Mouse (Mus musculus) olfactory bulb, adult 2 months (tissue): Measurements from ENCODE around the gene Polr1b.

Experiments
- CTCF ChIP-seq: fragments of 200-500 bp; IDR thresholded peaks from 2 replicates; pipeline ENCODE4 v1.5.1; 2012; ENCODE audit warnings: low read depth, mild to moderate bottlenecking, low read length, moderate library complexity; ENCODE audit not compliant: insufficient read depth
- POLR2A ChIP-seq: fragments of 200-500 bp; IDR thresholded peaks from 2 replicates; pipeline ENCODE4 v1.6.1; 2012; ENCODE audit warnings: mild to moderate bottlenecking, low read depth, low read length, moderate library complexity; ENCODE audit not compliant: insufficient read depth

DNA sequence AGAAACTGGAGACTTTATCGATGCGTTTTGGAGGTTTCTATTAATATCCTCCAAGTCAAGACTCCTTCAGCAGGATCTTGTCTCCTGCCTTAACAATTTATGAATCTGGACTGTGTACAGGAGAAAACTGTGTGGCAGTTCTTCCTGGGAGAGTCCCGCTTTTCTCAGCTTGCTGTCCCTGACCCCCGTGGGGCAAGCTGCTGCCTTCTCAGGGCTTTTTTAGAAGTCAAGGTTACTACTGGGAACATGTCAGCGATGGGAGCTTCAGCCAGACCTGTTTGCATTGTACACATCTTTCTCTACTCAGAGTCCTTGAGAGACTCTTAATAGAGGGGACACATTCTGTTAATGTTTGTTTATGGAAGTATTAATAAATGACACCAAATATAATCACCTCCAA, 49.6 kb downstream of the Polr1b start:
- TF ChIP-seq CTCF: no peak
- TF ChIP-seq POLR2A: no peak
